Comparison of ENCODE assay signal across 17 mouse cellular contexts in the genomic region with DNA sequence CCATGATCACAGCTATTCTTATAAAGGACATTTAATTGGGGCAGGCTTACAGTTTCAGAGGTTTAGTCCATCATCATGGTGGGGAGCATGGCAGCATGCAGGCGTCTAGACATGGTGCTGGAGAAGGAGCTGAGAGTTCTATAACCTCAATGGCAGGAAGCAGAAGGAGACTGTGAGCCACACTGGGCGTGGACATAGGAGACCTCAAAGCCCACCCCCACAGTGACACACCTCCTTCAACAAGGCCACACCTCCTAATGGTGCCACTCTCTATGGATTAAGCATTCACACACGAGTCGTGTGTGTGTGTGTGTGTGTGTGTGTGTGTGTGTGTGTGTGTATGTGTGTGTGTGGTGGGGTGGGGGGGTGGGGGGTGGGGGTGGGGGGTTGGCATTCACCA.
"Had no signal": no experiment of that assay in that cellular context is flagged by ENCODE, and none has a peak within 500 bp of the region (broad histone marks: within the 10 kb centered on the region; RNA-seq: fewer than 3 reads in every experiment).

No protein-coding gene starts in this region.

- H3K36me3 ChIP-seq: limb, embryonic 12.5 days; liver, embryonic 15.5 days; midbrain, embryonic 15.5 days; neural tube, embryonic 12.5 days; stomach, embryonic 15.5 days had no signal

- H3K4me3 ChIP-seq: limb, embryonic 12.5 days; liver, embryonic 15.5 days; megakaryocyte, embryonic 14.5 days; midbrain, embryonic 15.5 days; neural tube, embryonic 12.5 days; stomach, embryonic 15.5 days had no signal

- H3K9ac ChIP-seq: limb, embryonic 12.5 days; liver, embryonic 15.5 days; midbrain, embryonic 15.5 days; neural tube, embryonic 12.5 days; stomach, embryonic 15.5 days had no signal

- H3K27me3 ChIP-seq: limb, embryonic 12.5 days; liver, embryonic 15.5 days; midbrain, embryonic 15.5 days; neural tube, embryonic 12.5 days; stomach, embryonic 15.5 days had no signal

- ATAC-seq: lung, postnatal 0 days; midbrain, embryonic 15.5 days had no signal

- H3K4me1 ChIP-seq: limb, embryonic 12.5 days; liver, embryonic 15.5 days; midbrain, embryonic 15.5 days; neural tube, embryonic 12.5 days had no signal

- H3K9me3 ChIP-seq: limb, embryonic 12.5 days; liver, embryonic 15.5 days; megakaryocyte, embryonic 14.5 days; midbrain, embryonic 15.5 days; neural tube, embryonic 12.5 days; stomach, embryonic 15.5 days had no signal

- DNase-seq: kidney, postnatal 36 days; layer of hippocampus, postnatal 36 days; lung, adult 2 months; lung, postnatal 4 days; right cerebral cortex, postnatal 4 days; spleen, adult 18-20 months; thymus, adult 2 months; thymus, postnatal 25 days had no signal

- H3K4me2 ChIP-seq: limb, embryonic 12.5 days; liver, embryonic 11.5 days; liver, embryonic 15.5 days; midbrain, embryonic 11.5 days; midbrain, embryonic 15.5 days; neural tube, embryonic 12.5 days; stomach, embryonic 15.5 days had no signal

- H3K27ac ChIP-seq: limb, embryonic 12.5 days; liver, embryonic 15.5 days; midbrain, embryonic 15.5 days; neural tube, embryonic 12.5 days; stomach, embryonic 15.5 days had no signal
